Mouse (Mus musculus) NIH3T3 (cell line): ENCODE measurements around the gene Mapk8ip2.

Experiments used
- DNase-seq: peaks from one replicate; pipeline ENCODE4 v3.0.0-alpha.2; 2012; ENCODE audit warnings: low read depth

Mapk8ip2 gene

DNA sequence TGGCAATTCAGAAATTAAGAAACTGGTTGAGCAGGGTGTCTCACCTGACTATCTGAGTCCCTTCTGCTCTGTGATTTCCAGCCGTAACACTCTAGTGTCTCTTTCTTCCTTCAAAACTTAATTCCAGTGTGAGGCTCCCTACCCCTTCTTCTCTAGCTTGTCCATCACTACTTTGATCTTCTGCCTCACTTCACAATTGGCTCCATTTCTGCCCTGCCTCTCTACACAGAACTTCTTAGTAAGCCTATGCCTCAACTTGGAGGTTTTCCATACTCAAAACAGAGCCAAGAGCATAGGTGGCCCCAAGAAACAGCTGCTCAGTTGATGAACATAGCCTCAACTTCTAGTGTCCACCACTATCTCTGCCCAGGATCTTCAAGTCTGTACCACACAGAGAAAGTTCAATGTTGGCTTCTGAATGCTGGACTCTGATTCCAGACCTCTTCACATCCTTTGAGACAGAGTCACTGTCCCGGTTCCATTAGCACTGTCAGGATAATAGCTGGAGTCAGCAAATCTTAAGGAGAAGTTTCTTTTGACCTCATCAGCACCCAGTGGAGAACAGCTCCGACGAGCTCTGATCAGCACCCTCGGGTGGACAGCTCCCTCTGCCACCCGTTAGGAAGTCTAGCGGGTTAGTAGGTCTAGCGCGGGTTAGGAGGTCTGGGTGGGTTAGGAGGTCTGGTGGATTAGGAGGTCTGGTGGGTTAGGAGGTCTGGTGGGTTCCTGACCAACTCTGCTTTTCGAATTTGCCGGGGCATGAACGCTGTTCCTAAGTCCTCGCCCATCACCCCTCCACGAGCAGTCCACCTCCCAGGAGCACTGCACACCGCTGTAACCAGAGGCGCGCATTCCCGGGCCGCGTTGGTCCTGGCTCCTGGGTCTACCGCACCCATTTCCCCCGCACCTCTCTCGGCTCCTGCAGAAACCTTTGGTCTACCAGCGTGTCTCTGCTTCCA is 528 bp upstream of the Mapk8ip2 start:
- DNase-seq = peak; percentile 60

DNA sequence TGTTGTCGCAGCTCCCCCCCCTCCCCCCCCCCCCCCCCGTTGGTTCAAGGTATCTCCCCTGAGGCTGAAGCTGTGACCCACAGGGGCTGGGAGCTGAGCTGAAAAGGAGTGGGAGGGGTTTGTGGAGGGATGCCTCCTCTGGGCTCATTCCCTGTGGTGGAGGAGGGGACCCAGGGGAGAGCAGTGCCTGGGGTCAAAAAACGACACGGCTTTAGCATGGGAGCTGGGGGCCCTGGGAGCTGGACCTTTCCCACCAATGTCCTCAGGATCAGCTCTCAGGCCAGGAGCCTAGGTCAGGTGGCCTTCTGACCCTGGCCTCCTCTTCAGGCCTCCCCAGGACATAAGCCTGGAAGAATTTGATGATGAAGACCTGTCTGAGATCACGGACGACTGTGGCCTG is 1.1 kb downstream of the Mapk8ip2 start:
- DNase-seq = no peak

DNA sequence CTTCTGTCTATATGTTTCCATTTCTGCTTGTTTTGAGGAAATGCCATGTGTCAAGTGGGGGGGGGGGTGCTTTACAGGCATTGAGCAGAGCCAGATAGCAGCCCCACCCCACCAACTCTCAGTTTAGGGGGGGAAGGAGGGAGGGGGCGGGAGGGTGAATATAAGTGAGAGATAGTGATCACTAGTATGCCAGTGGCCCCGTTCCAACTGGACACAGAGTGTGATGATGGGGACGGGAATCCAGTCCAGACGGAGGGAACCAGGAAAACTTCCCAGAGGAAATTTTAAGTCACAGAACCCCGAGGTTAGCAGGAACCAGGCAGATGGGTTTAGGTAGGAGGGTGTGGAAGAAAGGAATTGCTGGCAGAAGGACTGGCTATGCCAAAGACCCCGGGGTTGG is 1.9 kb downstream of the Mapk8ip2 start:
- no peak for DNase-seq

DNA sequence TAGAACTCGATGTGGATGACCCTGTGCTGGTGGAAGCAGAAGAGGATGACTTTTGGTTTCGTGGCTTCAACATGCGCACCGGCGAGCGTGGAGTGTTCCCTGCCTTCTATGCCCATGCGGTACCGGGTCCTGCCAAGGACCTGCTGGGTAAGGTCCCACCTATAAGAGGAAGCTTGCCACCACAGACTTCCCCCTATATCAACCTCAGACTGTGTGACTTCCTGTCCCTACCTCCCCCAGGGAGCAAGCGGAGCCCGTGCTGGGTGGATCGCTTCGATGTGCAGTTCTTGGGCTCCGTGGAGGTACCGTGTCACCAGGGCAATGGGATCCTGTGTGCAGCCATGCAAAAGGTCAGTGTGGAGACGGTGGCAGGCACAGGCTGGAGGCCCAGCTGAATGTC is 5.2 kb downstream of the Mapk8ip2 start:
- DNase-seq = no peak

DNA sequence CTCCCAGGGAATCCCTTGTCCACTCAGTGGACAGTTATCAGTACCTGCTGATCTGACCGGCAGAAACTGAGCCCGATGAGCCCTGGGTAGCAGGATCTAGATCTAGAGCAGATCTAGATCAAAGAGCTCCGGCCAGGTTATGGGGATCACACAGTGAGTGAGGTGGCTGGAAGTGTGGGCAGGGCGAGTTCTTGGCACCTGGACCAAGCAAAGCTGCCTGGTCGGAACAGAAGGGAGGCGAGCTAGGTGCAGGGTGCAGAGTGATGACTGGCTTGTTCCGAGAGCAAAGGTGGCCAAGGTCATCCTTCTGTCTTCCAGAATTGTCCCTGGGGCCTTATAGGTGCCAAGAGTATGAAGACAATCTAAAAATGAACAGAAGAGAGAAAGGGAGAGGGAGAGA is 6.1 kb downstream of the Mapk8ip2 start:
- no peak for DNase-seq

DNA sequence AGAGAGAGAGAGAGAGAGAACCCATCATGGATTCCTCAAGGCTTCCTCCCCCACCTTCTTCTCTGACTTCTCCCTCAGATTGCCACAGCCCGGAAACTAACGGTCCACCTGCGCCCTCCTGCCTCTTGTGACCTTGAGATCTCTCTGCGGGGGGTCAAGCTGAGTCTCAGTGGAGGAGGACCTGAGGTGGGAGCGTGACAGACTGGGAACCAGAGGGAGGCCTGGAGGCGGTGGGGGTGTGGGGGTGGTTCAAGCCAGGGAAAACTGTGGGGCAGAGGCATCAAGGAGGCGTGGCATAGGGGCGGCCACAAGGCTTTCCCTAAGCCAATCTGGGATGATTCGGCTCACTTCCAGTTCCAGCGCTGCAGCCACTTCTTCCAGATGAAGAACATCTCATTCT is 6.6 kb downstream of the Mapk8ip2 start:
- no peak for DNase-seq

DNA sequence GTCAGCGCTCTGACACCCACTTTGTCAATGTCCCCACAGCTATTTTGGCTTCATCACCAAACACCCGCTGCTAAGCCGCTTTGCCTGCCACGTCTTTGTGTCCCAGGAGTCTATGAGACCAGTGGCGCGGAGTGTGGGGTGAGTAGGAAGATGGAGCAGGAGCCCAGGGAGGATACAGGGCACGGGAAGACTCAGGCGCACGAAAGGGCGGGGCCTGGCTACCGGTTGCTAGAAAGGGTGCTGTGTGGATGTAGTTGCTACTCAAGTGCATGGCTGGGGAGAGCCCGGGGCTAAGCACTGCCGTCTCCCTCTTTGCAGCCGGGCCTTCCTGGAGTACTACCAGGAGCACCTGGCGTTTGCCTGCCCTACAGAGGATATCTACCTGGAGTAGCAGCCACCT is 7.6 kb downstream of the Mapk8ip2 start:
- no peak for DNase-seq

DNA sequence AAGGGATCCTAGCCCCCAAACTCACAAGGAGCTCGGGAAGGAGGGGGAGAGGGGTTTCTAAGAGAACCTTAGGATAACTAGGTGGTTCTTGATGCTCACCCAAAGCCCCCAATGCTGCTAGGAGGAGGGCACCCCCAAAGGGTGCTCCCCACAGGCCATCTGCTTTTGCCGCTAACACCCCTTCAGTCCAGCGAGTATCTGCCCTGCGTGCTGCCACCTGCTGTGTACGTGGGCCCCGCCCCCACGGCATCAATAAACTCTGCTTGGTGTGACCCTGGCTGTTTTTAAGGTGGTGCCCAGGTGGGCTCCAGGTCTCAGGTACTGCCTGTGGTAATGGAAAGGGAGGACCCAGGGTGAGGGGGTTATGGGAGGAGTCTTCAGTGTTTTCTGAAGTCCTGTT is 8.5 kb downstream of the Mapk8ip2 start:
- DNase-seq = no peak

DNA sequence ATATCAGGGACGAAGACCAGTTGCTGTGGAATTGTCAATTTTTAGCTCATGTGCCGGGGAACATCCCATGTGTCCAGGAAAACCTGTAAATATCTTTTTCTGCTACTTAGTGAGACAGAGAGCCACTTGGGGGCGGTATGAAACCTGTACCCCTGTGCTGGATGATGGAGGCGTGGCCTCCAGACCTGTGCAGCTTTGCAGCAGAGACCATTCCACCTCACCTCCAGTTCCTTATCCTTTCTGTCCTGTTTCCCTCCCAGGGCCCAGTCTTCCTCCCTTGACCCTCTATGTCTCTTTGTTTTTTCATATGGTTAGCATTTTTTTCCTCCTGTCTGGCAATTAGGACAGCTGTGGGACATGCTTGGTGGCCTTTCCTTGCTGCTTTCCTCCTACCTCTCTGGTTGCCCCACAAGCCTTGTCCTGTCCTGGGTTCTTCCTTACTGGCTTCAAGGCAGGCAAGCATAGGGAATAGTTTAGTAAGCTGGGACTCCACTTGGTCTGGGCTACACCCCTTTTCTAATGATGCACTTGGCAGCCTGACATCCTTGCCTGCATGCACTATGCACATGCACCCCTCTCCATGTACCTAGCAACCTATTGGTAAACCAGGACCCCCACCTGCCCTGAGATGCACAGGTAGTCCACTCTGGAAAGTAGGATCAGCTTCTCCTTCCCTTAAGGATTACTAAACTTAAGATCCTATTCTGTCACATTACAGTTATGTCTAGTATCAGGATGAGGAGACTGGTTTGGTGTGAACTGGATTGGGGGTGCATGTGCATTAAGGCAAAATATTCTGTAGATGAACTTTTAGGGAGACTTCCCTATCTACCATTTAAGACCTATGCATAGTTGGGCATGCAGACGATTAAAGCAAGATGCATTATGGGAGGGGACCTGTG is 9.9 kb downstream of the Mapk8ip2 start:
- DNase-seq = peak; percentile 62

DNA sequence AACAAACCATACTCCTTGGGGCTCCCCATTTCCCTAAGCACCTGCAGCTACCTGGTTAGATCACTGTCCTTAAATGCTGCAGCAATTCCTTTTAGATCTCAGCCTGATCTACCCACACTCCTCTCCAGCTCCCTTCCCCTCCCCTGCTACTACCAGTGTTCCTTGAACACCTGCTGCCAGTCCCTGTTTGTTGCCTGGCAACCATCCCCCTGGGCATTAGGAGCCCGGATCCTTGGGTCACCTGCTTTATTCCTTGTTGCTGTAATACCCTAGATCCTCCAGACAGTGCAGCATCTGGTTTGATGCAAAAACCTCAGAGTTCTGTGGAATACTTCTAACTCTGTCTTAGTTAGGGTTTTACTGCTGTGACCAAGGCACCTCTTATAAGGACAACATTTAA is 11.3 kb downstream of the Mapk8ip2 start:
- DNase-seq = no peak

DNA sequence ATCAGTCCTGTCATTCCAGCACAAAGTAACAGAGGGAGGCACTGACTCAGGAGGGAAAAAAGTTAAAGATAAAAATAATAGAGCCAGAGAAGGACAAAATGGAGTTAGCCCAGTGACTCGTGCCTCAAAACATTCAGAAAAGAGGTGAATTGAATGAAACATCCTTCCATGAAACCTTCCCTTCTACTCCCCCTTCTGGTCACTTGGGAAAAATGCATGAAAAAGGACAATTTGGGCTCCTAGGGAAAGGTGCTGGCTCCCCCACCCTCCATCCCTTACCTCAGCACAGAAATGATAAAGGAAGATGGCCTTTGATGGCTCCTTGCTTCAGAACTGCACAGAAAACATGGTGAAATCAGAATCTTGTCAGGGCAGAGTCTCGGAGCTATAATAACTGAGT is 14.9 kb downstream of the Mapk8ip2 start:
- DNase-seq = peak; percentile 77

DNA sequence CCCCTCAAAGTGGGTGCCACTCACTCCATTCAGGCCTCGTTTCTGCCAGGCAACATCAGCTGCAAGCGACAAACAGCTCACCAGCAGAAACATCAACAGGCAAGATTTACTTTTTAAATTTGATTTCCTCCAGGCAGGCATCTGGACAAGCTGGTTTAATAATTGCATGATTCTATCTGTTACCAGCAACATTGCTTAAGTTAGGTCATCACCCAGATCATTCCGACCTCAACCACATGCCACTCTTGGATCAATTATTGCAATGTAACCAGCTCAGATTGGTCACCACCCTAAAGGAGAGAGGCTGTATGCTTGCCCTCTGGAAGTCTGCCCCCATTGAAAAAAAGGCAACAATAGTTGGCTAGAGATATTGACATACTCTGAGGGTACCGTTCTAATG is 17.8 kb downstream of the Mapk8ip2 start:
- no peak for DNase-seq

DNA sequence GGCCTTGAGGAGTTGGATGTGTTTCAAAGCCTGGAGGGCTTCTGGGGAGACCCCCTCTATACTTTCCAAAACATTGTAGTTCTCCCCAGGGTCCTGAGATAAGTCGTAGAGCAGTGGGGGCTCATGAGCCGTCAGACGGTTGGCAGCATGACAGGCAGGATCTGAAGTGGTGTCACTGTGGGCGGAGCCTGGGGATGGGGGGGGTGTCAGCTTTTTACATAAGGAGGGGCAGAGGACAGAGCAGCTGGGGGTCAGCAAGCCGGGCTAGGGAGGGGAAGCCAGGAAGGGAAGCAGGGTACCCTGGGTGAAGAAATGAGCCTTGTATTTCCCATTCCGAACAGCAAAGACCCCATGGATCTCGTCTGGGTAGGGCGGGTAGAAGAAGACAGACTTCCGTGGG is 19.7 kb downstream of the Mapk8ip2 start:
- DNase-seq = no peak

DNA sequence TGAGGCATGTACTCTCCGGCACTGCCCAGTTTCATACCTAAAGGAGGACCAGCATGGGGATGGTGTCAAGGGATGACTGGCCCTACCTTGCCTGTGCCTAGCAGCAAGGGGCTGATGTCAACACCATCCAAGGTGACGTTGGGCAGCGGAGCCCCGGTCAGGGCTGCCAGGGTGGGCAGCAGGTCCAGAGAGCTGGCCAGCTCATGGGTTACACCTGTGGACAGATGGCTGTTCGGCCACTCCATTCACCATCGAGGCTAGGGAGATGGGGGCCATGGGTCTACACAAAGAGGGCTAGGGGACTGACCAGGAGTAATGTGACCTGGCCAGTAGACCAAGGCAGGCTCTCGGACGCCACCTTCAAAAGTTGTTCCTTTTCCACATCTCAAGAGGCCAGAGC is 20.2 kb downstream of the Mapk8ip2 start:
- no peak for DNase-seq

DNA sequence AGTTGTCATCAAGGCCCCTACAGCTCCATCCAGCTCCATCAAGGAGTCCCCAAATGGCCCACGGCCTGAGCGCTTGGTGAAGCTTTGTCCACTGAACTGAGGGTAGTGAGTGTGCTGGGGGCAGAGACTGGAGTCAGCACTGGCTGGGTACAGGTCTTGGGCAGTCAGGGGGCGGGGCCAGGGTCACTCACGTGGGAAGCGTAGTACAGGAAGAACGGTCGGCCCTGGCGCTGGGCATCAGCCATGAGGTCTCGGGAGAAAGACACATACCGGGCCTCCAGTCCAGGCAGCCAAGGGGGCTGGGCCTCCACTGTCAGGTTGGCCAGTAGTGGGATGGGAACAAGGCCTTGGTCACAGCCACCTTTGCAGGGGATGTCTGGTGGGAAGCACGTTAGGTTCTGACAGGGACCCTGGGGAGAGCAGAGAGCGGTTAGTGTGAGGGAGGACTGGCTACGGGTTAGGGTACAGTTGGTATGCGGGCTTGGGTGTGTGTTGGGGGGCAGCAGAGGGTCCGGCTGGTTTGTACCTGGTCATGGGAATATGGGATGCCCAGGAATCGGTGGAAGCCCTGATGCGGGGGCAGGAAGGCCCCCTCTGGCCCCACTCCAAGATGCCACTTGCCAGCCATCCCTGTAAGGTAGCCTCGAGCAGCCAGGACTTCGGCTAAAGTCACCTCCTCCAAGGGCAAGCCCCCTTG is 21.0 kb downstream of the Mapk8ip2 start:
- DNase-seq = no peak

DNA sequence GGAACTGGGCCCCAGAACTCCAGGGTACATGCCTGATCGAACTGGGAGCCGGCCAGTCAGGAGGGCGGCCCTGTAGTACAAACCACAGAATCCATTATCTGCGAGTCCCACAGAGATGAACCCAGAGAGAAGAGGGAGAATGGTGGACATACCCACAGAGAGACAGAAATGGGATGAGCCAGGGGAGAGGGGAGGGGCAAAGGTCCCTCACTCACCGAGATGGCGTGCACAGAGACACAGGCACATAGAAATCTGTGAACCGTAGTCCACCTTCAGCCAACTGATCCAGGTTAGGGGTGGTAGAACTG is 21.5 kb downstream of the Mapk8ip2 start:
- DNase-seq = no peak

DNA sequence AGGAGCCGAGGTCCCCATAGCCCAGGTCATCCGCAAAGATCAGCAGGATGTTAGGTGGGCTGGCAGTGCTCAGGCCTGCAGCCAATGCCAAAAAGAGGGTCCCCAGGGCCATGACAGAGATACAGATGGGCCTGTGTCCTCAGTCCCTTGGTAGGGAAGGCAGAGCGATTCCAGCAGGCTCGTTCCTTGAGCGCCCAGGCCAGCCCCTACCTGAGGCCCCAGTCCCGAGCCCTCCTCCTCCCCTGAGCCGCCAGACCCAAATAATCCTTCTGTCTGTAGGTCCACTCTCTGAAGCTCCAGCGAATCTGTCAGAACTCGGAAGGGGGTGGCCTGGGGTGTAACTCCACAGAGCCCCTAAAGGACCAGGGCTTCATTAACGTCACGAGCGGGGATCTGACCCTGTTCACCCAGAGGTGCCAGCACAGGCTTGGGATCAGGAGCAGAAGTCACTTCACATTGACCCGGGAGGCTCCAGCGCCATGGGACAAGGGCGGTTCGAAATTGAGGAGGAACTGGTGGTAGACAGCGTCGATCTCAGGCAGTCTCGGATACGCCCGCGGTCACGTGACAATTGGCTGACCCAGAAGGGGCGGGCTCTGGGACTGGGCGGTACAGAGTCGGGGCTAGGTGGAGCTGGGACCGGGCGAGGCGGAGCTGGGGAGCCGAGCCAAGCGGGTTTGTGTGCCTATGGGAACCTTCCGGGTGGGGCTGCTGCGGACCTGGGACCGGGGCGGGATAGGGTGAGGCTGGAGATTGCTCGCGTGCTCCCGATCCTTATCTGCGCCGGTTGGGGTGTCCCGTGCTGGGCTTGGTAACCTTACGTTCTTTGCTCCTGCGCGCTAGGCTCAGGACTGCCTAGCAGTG is 22.1 kb downstream of the Mapk8ip2 start:
- peak; percentile 98 for DNase-seq

DNA sequence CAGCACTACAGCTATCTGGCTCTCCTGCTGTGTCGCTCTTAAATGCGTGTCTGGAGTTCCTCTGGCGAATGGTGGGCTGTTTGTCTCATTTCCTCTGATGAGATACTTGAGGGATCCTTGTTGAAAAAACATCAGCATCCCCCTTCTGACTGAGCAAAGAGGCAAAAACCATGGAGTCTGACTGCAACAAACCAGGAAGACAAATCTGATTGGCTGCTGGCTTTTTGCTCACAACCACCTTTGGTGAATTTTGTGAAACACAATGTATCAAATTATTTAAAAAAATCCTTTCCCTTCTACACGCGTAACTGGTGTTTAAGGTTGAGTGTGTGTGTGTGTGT is 22.7 kb downstream of the Mapk8ip2 start:
- peak; percentile 72 for DNase-seq

DNA sequence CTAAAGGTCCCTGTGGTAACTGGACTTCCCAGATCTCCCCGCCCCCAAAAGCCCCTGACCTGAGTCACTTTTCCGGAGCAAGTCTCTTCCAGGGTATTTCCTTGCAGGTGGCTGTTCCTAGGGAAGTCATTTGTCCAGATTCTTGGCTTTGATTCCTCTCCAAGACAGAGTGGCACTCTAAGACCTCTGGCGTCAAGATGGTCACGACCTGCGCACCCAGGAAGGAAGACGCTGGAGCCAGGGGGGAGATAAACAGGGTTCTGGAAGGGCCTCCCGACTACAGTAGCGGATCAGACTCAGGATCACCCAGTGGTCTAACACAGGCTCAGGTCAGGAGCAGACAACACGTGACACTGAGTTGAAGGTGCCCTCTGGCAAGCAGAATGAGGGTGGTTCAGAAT is 23.4 kb downstream of the Mapk8ip2 start, which contains the start of gene Arsa:
TSS of gene Arsa (minus strand) at position 335 of the 401 bp plus-strand sequence.
- no peak for DNase-seq

DNA sequence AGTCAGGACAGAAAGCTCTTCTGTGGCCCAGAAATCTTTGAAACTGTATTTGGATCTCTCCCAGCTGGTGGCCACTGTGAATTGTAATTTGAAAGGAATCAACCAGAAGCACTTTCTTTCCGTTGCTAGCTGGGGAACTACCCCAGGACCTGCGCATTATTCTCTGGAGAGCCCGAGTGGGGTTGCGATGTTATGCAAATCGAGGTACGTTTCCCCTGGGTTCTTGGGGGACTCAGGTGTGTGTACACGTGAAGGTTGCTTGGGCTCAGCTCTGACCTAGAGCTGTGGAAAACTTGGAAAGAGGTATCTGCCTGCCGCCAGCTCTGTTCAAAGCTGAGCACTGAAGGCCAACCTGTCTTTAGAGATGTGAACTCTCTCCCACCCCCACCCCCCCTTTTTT is 24.1 kb downstream of the Mapk8ip2 start:
- DNase-seq = no peak

DNA sequence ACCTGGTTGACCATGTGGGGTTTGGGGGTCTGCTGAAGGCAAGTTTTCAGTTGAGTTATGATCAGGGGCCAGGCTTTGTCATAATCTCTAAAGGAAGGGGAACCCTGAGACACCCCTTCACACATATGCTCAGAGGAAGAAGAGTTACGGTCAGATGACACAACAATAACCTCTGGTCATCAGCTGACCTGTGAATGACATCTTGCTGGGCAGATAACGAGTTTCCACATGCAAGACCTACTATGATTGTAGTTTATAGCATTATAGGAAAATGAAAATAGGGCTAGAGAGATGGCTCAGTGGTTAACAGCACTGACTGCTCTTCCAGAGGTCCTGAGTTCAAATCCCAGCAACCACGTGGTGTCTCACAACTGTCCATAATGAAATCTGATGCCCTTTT is 24.9 kb downstream of the Mapk8ip2 start:
- DNase-seq = no peak

DNA sequence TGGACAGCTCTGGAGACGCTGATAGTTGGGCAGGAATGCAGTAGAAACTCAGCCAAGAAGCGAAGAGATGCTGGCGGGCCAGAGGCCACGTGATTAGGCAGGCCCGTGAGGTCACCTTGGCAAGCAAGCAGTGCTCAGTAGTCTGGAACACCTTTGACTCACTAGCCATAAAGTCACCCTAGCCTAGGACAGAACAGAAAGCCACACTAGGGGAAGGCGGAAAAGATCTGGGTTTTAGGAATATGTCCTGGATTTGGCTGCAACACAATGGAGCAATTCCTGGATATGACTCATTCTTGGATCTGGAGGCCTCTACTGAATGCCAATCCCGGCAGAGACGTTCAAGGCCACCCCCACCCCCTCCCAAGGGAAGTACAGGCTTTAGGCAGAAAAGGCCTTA is 26.9 kb downstream of the Mapk8ip2 start:
- peak; percentile 94 for DNase-seq
